In the genomic region with DNA sequence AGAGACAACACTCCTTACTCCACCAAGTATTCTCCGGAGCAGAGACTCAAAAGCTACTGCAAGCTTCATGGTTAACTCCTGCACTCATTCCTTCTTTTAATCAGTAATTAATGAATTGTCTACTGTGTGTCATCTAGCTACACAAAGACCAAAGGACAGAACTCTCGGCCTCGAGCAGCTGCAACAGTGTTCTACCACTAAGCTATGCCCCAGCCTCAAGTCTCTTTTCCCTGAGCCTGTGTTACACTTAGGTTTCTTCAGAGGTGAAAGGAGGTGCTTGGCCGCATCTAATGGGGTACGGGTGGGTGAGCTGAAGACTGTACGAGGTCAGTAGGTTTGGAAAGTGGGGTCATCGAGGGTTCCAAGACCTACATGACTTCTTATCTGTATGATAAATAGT, we compare ENCODE assay signal across 34 mouse cellular contexts. TPM values are rescaled to one million over a fixed set of nuclear protein-coding genes. Genes with fewer than 3 reads are reported as not detected.
DNase-seq lines count a peak whose midpoint lies in the region; ATAC-seq lines count a peak whose summit lies in the region.
"Had no signal": no experiment of that assay in that cellular context is flagged by ENCODE, and none has a peak within 500 bp of the region (broad histone marks: within the 10 kb centered on the region; RNA-seq: fewer than 3 reads in every experiment).

No protein-coding gene starts in this region.

- H3K4me3 ChIP-seq in heart, embryonic 10.5 days: no peak overlapping the region
- no peak overlapping the region for H3K4me3 ChIP-seq in kidney, embryonic 14.5 days (ENCODE audit: low read length)
- H3K4me3 ChIP-seq: forebrain, embryonic 12.5 days; heart, embryonic 15.5 days; layer of hippocampus, adult 2 months; limb, embryonic 13.5 days; lung, embryonic 15.5 days; midbrain, embryonic 12.5 days; myocyte; neural tube, embryonic 12.5 days; stomach, embryonic 15.5 days had no signal

- intact Hi-C loops in heart, postnatal 25 days (cut with DNase I): no loop called here

- H3K36me3 ChIP-seq in heart, embryonic 10.5 days: no peaks in the 10 kb centered on the region
- no peaks in the 10 kb centered on the region for H3K36me3 ChIP-seq in kidney, embryonic 14.5 days (ENCODE audit: control insufficient read depth, insufficient read depth, low read length)
- H3K36me3 ChIP-seq: forebrain, embryonic 12.5 days; heart, embryonic 15.5 days; limb, embryonic 13.5 days; lung, embryonic 15.5 days; midbrain, embryonic 12.5 days; neural tube, embryonic 12.5 days; stomach, embryonic 15.5 days had no signal

- 70% methylated on average over 7 of the region's 7 CpGs for WGBS in heart, embryonic 10.5 days
- 49% methylated on average over 7 of the region's 7 CpGs for WGBS in kidney, embryonic 14.5 days

- no peak for DNase-seq in heart, embryonic 10.5 days (ENCODE audit: low spot score)
- DNase-seq in heart, postnatal 25 days (ENCODE audit: low spot score): no peak
- peak; percentile 26 for DNase-seq in kidney, postnatal 14 days
- no peak for DNase-seq in lung, postnatal 10 days
- no peak for DNase-seq in spleen, postnatal 4 days (ENCODE audit: low spot score in 2 of 2)
- no peak for DNase-seq in MN1 (ENCODE audit: low spot score)
- DNase-seq: adrenal gland, postnatal 36 days; cerebellum, adult 18-20 months; cerebellum, postnatal 10 days; forebrain, postnatal 0 days; heart, postnatal 4 days; lung, postnatal 36 days had no signal

- H3K9ac ChIP-seq in kidney, embryonic 14.5 days (ENCODE audit: low read depth, low read length): no peak overlapping the region
- H3K9ac ChIP-seq: forebrain, embryonic 12.5 days; forebrain, postnatal 0 days; heart, embryonic 15.5 days; hindbrain, embryonic 14.5 days; limb, embryonic 13.5 days; lung, embryonic 15.5 days; midbrain, embryonic 12.5 days; neural tube, embryonic 12.5 days; stomach, embryonic 15.5 days had no signal

- peaks cover 36% of the 10 kb centered on the region for H3K4me1 ChIP-seq in heart, embryonic 10.5 days
- peaks cover 8% of the 10 kb centered on the region; the same call in 1 of the 2 replicates for H3K4me1 ChIP-seq in kidney, embryonic 14.5 days (ENCODE audit: control insufficient read depth, insufficient read depth, low read length)
- H3K4me1 ChIP-seq: forebrain, embryonic 12.5 days; lung, embryonic 15.5 days; midbrain, embryonic 12.5 days; neural tube, embryonic 12.5 days; stomach, embryonic 15.5 days had no signal

- no peaks in the 10 kb centered on the region for H3K27me3 ChIP-seq in heart, embryonic 10.5 days (ENCODE audit: insufficient read depth, poor library complexity, severe bottlenecking)
- no peaks in the 10 kb centered on the region for H3K27me3 ChIP-seq in kidney, embryonic 14.5 days (ENCODE audit: control insufficient read depth, insufficient read depth, low read length)
- H3K27me3 ChIP-seq: forebrain, embryonic 12.5 days; heart, embryonic 15.5 days; limb, embryonic 13.5 days; lung, embryonic 15.5 days; midbrain, embryonic 12.5 days; neural tube, embryonic 12.5 days; stomach, embryonic 15.5 days had no signal

- ATAC-seq in kidney, embryonic 14.5 days (ENCODE audit: low FRiP score, low TSS enrichment): peak; percentile 53
- ATAC-seq: forebrain, postnatal 0 days had no signal

- no peak overlapping the region for H3K4me2 ChIP-seq in kidney, embryonic 14.5 days (replicated peaks; ENCODE audit: low read depth, low read length)
- H3K4me2 ChIP-seq: forebrain, embryonic 12.5 days; heart, embryonic 15.5 days; hindbrain, embryonic 14.5 days; limb, embryonic 13.5 days; liver, embryonic 11.5 days; lung, embryonic 15.5 days; midbrain, embryonic 12.5 days; neural tube, embryonic 12.5 days; stomach, embryonic 15.5 days had no signal

- no peaks in the 10 kb centered on the region for H3K9me3 ChIP-seq in heart, embryonic 10.5 days
- no peaks in the 10 kb centered on the region for H3K9me3 ChIP-seq in kidney, embryonic 14.5 days (ENCODE audit: control insufficient read depth, low read length)
- H3K9me3 ChIP-seq: forebrain, embryonic 12.5 days; heart, embryonic 15.5 days; limb, embryonic 13.5 days; lung, embryonic 15.5 days; midbrain, embryonic 12.5 days; neural tube, embryonic 12.5 days; stomach, embryonic 15.5 days had no signal

- peak overlapping the region; percentile 69 for H3K27ac ChIP-seq in heart, embryonic 10.5 days
- peak overlapping the region; percentile 42; the same call in 1 of the 2 replicates for H3K27ac ChIP-seq in kidney, embryonic 14.5 days (ENCODE audit: low read depth, low read length)
- H3K27ac ChIP-seq: forebrain, embryonic 12.5 days; heart, embryonic 15.5 days; hindbrain, embryonic 14.5 days; layer of hippocampus, adult 2 months; limb, embryonic 13.5 days; lung, embryonic 15.5 days; midbrain, embryonic 12.5 days; neural tube, embryonic 12.5 days had no signal

RNA-seq across cellular contexts. Expression of a gene that starts 30.6 kb away (rescaled TPM):
- polyA plus RNA-seq in heart, embryonic 10.5 days (2016; fragmentation: Nextera tagmentation; extraction: Ambion mirVana): 0.27 TPM in 1 of 2 replicates, not detected in the other
- not detected for total RNA-seq in heart, postnatal 25 days (2021)
- polyA plus RNA-seq in kidney, embryonic 14.5 days (2014; fragmentation: Nextera tagmentation; extraction: Ambion mirVana): 0.22 and 0.49 TPM in 2 replicates
- total RNA-seq: common myeloid progenitor, adult 5-6 weeks; forebrain, postnatal 0 days; gastrocnemius, adult 8-10 months; heart, postnatal 4 days; layer of hippocampus, adult 2 months; layer of hippocampus, postnatal 25 days; left cerebral cortex, adult 8-10 months; left cerebral cortex, postnatal 36 days; megakaryocyte, adult 5-6 weeks; MEL; midbrain, postnatal 0 days had no signal
- polyA plus RNA-seq: forebrain, embryonic 12.5 days; forebrain, postnatal 0 days; hindbrain, embryonic 14.5 days; liver, embryonic 11.5 days; liver, embryonic 16.5 days; midbrain, embryonic 12.5 days; urinary bladder, adult 2 months had no signal

RNA-seq across cellular contexts. Expression of a gene that starts 30.8 kb away (rescaled TPM):
- 0.40 and 0.79 TPM in 2 replicates for polyA plus RNA-seq in heart, embryonic 10.5 days (2016; fragmentation: Nextera tagmentation; extraction: Ambion mirVana)
- under 1 TPM; 0.18 to 0.22 TPM for total RNA-seq in heart, postnatal 25 days (2021)
- 0.45 and 1.1 TPM in 2 replicates for polyA plus RNA-seq in kidney, embryonic 14.5 days (2014; fragmentation: Nextera tagmentation; extraction: Ambion mirVana)
- total RNA-seq: common myeloid progenitor, adult 5-6 weeks; megakaryocyte, adult 5-6 weeks had no signal
